Mouse (Mus musculus): ENCODE results near the gene Ino80e. TPM values are rescaled to one million over a fixed set of nuclear protein-coding genes. Genes with fewer than 3 reads are reported as not detected.

Ino80e gene
- polyA plus RNA-seq, 1 experiment from 2014 or later, result 82.9 TPM

- DNase-seq (ENCODE audit: low spot score), result no peak
These were observed 45.7 kb downstream of the Ino80e start for GRCm38 (mm10) chr7:126816494-126816893.

- no peak for DNase-seq (ENCODE audit: low spot score)
These were observed 46.4 kb downstream of the Ino80e start for GRCm38 (mm10) chr7:126815726-126816222.

GRCm38 (mm10) chr7:126809723-126810369, 52.3 kb downstream of the Ino80e start:
- DNase-seq (ENCODE audit: low spot score), result no peak

GRCm38 (mm10) chr7:126808703-126809455, 53.3 kb downstream of the Ino80e start:
- peak; percentile 49 for DNase-seq (ENCODE audit: low spot score)

- DNase-seq (ENCODE audit: low spot score), result no peak
These were observed 54.8 kb downstream of the Ino80e start for GRCm38 (mm10) chr7:126807405-126807804.

- DNase-seq (ENCODE audit: low spot score), result no peak
These were observed 55.2 kb downstream of the Ino80e start for GRCm38 (mm10) chr7:126806956-126807355.

GRCm38 (mm10) chr7:126803751-126804150, 58.4 kb downstream of the Ino80e start:
- no peak for DNase-seq (ENCODE audit: low spot score)

GRCm38 (mm10) chr7:126803181-126803580, 59.0 kb downstream of the Ino80e start:
- DNase-seq (ENCODE audit: low spot score), result no peak

- DNase-seq (ENCODE audit: low spot score), result no peak
These were observed 59.9 kb downstream of the Ino80e start for GRCm38 (mm10) chr7:126802134-126802889.

GRCm38 (mm10) chr7:126801057-126801422, 61.1 kb downstream of the Ino80e start:
- no peak for DNase-seq (ENCODE audit: low spot score)

Other genes with a start within 250 kb of the Ino80e start
- 15.1 and 16.4 TPM in 2 replicates for gene Nupr1, start 231.5 kb downstream of the Ino80e start, polyA plus RNA-seq (2015; fragmentation: Nextera tagmentation; extraction: Ambion mirVana)
- 62.2 and 72.9 TPM in 2 replicates for gene Sgf29, start 213.1 kb downstream of the Ino80e start, polyA plus RNA-seq (2015; fragmentation: Nextera tagmentation; extraction: Ambion mirVana)
- gene Sult1a1, start 185.9 kb downstream of the Ino80e start, polyA plus RNA-seq (2015; fragmentation: Nextera tagmentation; extraction: Ambion mirVana), result 8.5 and 11.0 TPM in 2 replicates
- gene Bola2, start 167.0 kb downstream of the Ino80e start, polyA plus RNA-seq (2015; fragmentation: Nextera tagmentation; extraction: Ambion mirVana), result 154 and 155 TPM in 2 replicates
- 6.0 and 7.6 TPM in 2 replicates for gene Slx1b, start 166.6 kb downstream of the Ino80e start, polyA plus RNA-seq (2015; fragmentation: Nextera tagmentation; extraction: Ambion mirVana)
- 1,525 and 1,527 TPM in 2 replicates for gene Coro1a, start 154.6 kb downstream of the Ino80e start, polyA plus RNA-seq (2015; fragmentation: Nextera tagmentation; extraction: Ambion mirVana)
- gene Mapk3, start 102.8 kb downstream of the Ino80e start, polyA plus RNA-seq (2015; fragmentation: Nextera tagmentation; extraction: Ambion mirVana), result 35.6 and 37.4 TPM in 2 replicates
- 1.6 TPM in 2 replicates for gene Gdpd3, start 96.0 kb downstream of the Ino80e start, polyA plus RNA-seq (2015; fragmentation: Nextera tagmentation; extraction: Ambion mirVana)
- gene Ypel3, start 85.4 kb downstream of the Ino80e start, polyA plus RNA-seq (2015; fragmentation: Nextera tagmentation; extraction: Ambion mirVana), result 153 and 180 TPM in 2 replicates
- gene Tbx6, start 80.9 kb downstream of the Ino80e start, polyA plus RNA-seq (2015; fragmentation: Nextera tagmentation; extraction: Ambion mirVana), result 0.28 and 0.48 TPM in 2 replicates
- 306 TPM in 2 replicates for gene Ppp4c, start 69.9 kb downstream of the Ino80e start, polyA plus RNA-seq (2015; fragmentation: Nextera tagmentation; extraction: Ambion mirVana)
- gene Fam57b, start 64.7 kb downstream of the Ino80e start, polyA plus RNA-seq (2015; fragmentation: Nextera tagmentation; extraction: Ambion mirVana), result 0.19 and 0.20 TPM in 2 replicates
- not detected in 2 replicates for gene 4930451I11Rik, start 30.7 kb downstream of the Ino80e start, polyA plus RNA-seq (2015; fragmentation: Nextera tagmentation; extraction: Ambion mirVana)
- 0.21 and 0.33 TPM in 2 replicates for gene Doc2a, start 15.0 kb downstream of the Ino80e start, polyA plus RNA-seq (2015; fragmentation: Nextera tagmentation; extraction: Ambion mirVana)
- gene Hirip3, start 405 bp downstream of the Ino80e start, polyA plus RNA-seq (2015; fragmentation: Nextera tagmentation; extraction: Ambion mirVana), result 16.9 and 22.6 TPM in 2 replicates
- gene Taok2, start 22.3 kb upstream of the Ino80e start, polyA plus RNA-seq (2015; fragmentation: Nextera tagmentation; extraction: Ambion mirVana), result 21.2 and 26.6 TPM in 2 replicates
- 37.4 and 38.9 TPM in 2 replicates for gene Tmem219, start 60.5 kb upstream of the Ino80e start, polyA plus RNA-seq (2015; fragmentation: Nextera tagmentation; extraction: Ambion mirVana)
- 15.8 and 18.0 TPM in 2 replicates for gene Kctd13, start 66.5 kb upstream of the Ino80e start, polyA plus RNA-seq (2015; fragmentation: Nextera tagmentation; extraction: Ambion mirVana)
- not detected in 2 replicates for gene Asphd1, start 87.2 kb upstream of the Ino80e start, polyA plus RNA-seq (2015; fragmentation: Nextera tagmentation; extraction: Ambion mirVana)
- 0.50 and 0.78 TPM in 2 replicates for gene Sez6l2, start 88.2 kb upstream of the Ino80e start, polyA plus RNA-seq (2015; fragmentation: Nextera tagmentation; extraction: Ambion mirVana)
- 91.9 and 94.6 TPM in 2 replicates for gene Cdipt, start 113.5 kb upstream of the Ino80e start, polyA plus RNA-seq (2015; fragmentation: Nextera tagmentation; extraction: Ambion mirVana)
- gene Cdiptos, start 113.7 kb upstream of the Ino80e start, polyA plus RNA-seq (2015; fragmentation: Nextera tagmentation; extraction: Ambion mirVana), result 1.6 and 1.7 TPM in 2 replicates
- 29.8 and 32.5 TPM in 2 replicates for gene Mvp, start 152.2 kb upstream of the Ino80e start, polyA plus RNA-seq (2015; fragmentation: Nextera tagmentation; extraction: Ambion mirVana)
- 0.60 and 1.2 TPM in 2 replicates for gene Pagr1b, start 154.1 kb upstream of the Ino80e start, polyA plus RNA-seq (2015; fragmentation: Nextera tagmentation; extraction: Ambion mirVana)
- 51.8 and 100 TPM in 2 replicates for gene Pagr1a, start 155.0 kb upstream of the Ino80e start, polyA plus RNA-seq (2015; fragmentation: Nextera tagmentation; extraction: Ambion mirVana)
- gene Gm42742, start 158.7 kb upstream of the Ino80e start, polyA plus RNA-seq (2015; fragmentation: Nextera tagmentation; extraction: Ambion mirVana), result 57.8 and 80.0 TPM in 2 replicates
- 0.57 and 0.69 TPM in 2 replicates for gene Prrt2, start 158.8 kb upstream of the Ino80e start, polyA plus RNA-seq (2015; fragmentation: Nextera tagmentation; extraction: Ambion mirVana)
- 111 and 132 TPM in 2 replicates for gene Maz, start 164.7 kb upstream of the Ino80e start, polyA plus RNA-seq (2015; fragmentation: Nextera tagmentation; extraction: Ambion mirVana)
- 117 and 133 TPM in 2 replicates for gene Kif22, start 180.1 kb upstream of the Ino80e start, polyA plus RNA-seq (2015; fragmentation: Nextera tagmentation; extraction: Ambion mirVana)
- 2.4 and 2.7 TPM in 2 replicates for gene Zg16, start 225.0 kb upstream of the Ino80e start, polyA plus RNA-seq (2015; fragmentation: Nextera tagmentation; extraction: Ambion mirVana)
- gene AI467606, start 229.0 kb upstream of the Ino80e start, polyA plus RNA-seq (2015; fragmentation: Nextera tagmentation; extraction: Ambion mirVana), result 154 and 165 TPM in 2 replicates